Mouse (Mus musculus): Measurements from ENCODE around the gene Plxnb2. TPM values are rescaled to one million over a fixed set of nuclear protein-coding genes. Genes with fewer than 3 reads are reported as not detected.

The Plxnb2 gene
- polyA plus RNA-seq, 2 experiments: 170 to 212 TPM

GRCm38 (mm10) chr15:89149271-89150040, 31.1 kb downstream of the Plxnb2 start, which contains the start of gene Mapk11:
Gene Mapk11 (minus strand): TSS chr15:89149628.
- peak within 1 kb of the TSS; percentile 98 for H3K4me2 ChIP-seq (replicated peaks; ENCODE audit: low read depth, low read length, severe bottlenecking)
- H3K27ac ChIP-seq (replicated peaks; ENCODE audit: low read depth, low read length): 0 out of 2 replicates have a peak within 1 kb of the TSS, but pooled peaks have one; percentile 19
- TF ChIP-seq POLR2A (IDR thresholded peaks at IDR 0.05; ENCODE audit: borderline replicate concordance, extremely low read depth, insufficient read depth, insufficient read length): no peak
- peaks cover 10% of the 10 kb centered on the region for H3K36me3 ChIP-seq (ENCODE audit: control insufficient read depth, insufficient read depth, low read length)
- DNase-seq (ENCODE audit: low spot score) (no peak), ATAC-seq (ENCODE audit: low FRiP score, low read depth) (peak; percentile 64)
- H3K27me3 ChIP-seq (ENCODE audit: control insufficient read depth, insufficient read depth, low read length): peaks cover 26% of the 10 kb centered on the region
- peaks cover 24% of the 10 kb centered on the region for H3K4me1 ChIP-seq (ENCODE audit: control insufficient read depth, insufficient read depth, low read length)
- H3K4me3 ChIP-seq (replicated peaks; ENCODE audit: low read length): peak within 1 kb of the TSS; percentile 62
- no peaks in the 10 kb centered on the region for H3K9me3 ChIP-seq (ENCODE audit: control insufficient read depth, low read length)
- under 1% methylated on average over 41 of the region's 61 CpGs for WGBS
- H3K9ac ChIP-seq (ENCODE audit: low read depth, low read length, severe bottlenecking): peak within 1 kb of the TSS; percentile 56

GRCm38 (mm10) chr15:89148496-89149270, 31.9 kb downstream of the Plxnb2 start:
- Histone ChIP-seq H3K27me3 (ENCODE audit: control insufficient read depth, insufficient read depth, low read length) (peaks cover 26% of the 10 kb centered on the region), H3K4me2 (replicated peaks; ENCODE audit: low read depth, low read length, severe bottlenecking) (peak overlapping the region; percentile 98), H3K4me1 (ENCODE audit: control insufficient read depth, insufficient read depth, low read length) (peaks cover 24% of the 10 kb centered on the region), H3K9ac (ENCODE audit: low read depth, low read length, severe bottlenecking) (peak overlapping the region; percentile 56), H3K4me3 (replicated peaks; ENCODE audit: low read length) (peak overlapping the region; percentile 62), H3K27ac (replicated peaks; ENCODE audit: low read depth, low read length) (0 out of 2 replicates have a peak overlapping the region, but pooled peaks have one; percentile 19), H3K9me3 (ENCODE audit: control insufficient read depth, low read length) (no peaks in the 10 kb centered on the region), H3K36me3 (ENCODE audit: control insufficient read depth, insufficient read depth, low read length) (peaks cover 3% of the 10 kb centered on the region; the same call in 1 of the 2 replicates)
- ATAC-seq (ENCODE audit: low FRiP score, low read depth) (no peak), DNase-seq (ENCODE audit: low spot score) (no peak)
- 7% methylated on average over 24 of the region's 25 CpGs for WGBS
- TF ChIP-seq POLR2A (IDR thresholded peaks at IDR 0.05; ENCODE audit: borderline replicate concordance, extremely low read depth, insufficient read depth, insufficient read length): no peak

GRCm38 (mm10) chr15:89147895-89148294, 32.7 kb downstream of the Plxnb2 start:
- 65% methylated on average over 4 of the region's 4 CpGs for WGBS
- TF ChIP-seq POLR2A (IDR thresholded peaks at IDR 0.05; ENCODE audit: borderline replicate concordance, extremely low read depth, insufficient read depth, insufficient read length): no peak
- H3K4me3 ChIP-seq (replicated peaks; ENCODE audit: low read length): no peak overlapping the region
- H3K4me2 ChIP-seq (replicated peaks; ENCODE audit: low read depth, low read length, severe bottlenecking): peak overlapping the region; percentile 98; the same call in 1 of the 2 replicates
- no peak for DNase-seq (ENCODE audit: low spot score)
- ATAC-seq (ENCODE audit: low FRiP score, low read depth): no peak
- no peak overlapping the region for H3K27ac ChIP-seq (replicated peaks; ENCODE audit: low read depth, low read length)
- H3K27me3 ChIP-seq (ENCODE audit: control insufficient read depth, insufficient read depth, low read length): peaks cover 26% of the 10 kb centered on the region
- H3K36me3 ChIP-seq (ENCODE audit: control insufficient read depth, insufficient read depth, low read length): no peaks in the 10 kb centered on the region
- H3K9me3 ChIP-seq (ENCODE audit: control insufficient read depth, low read length): no peaks in the 10 kb centered on the region
- H3K4me1 ChIP-seq (ENCODE audit: control insufficient read depth, insufficient read depth, low read length): peaks cover 24% of the 10 kb centered on the region
- no peak overlapping the region for H3K9ac ChIP-seq (ENCODE audit: low read depth, low read length, severe bottlenecking)

DNA sequence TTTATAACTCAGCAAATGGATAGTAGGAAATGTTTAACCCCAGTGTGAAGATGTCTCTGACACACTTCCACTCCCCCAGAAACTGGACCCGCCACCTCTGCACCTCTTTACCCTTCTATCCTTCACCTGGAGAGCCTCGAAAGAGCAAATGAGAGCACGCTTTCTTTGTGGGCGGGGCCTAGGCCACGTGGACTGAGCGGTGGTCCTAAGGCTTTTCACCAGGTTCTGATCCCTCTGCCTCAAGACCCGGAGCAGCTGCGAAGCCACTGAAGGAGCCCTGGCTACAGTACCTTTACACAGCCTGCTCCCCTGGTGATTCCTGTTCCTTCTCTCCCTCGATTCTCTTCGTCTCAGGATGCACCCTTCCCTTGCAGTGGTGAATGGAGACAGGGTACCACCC, 33.1 kb downstream of the Plxnb2 start:
- Histone ChIP-seq H3K9ac (ENCODE audit: low read depth, low read length, severe bottlenecking) (no peak overlapping the region), H3K36me3 (ENCODE audit: control insufficient read depth, insufficient read depth, low read length) (no peaks in the 10 kb centered on the region), H3K27me3 (ENCODE audit: control insufficient read depth, insufficient read depth, low read length) (peaks cover 26% of the 10 kb centered on the region), H3K4me3 (replicated peaks; ENCODE audit: low read length) (no peak overlapping the region), H3K4me2 (replicated peaks; ENCODE audit: low read depth, low read length, severe bottlenecking) (peak overlapping the region; percentile 57; the same call in 1 of the 2 replicates), H3K9me3 (ENCODE audit: control insufficient read depth, low read length) (no peaks in the 10 kb centered on the region), H3K27ac (replicated peaks; ENCODE audit: low read depth, low read length) (no peak overlapping the region), H3K4me1 (ENCODE audit: control insufficient read depth, insufficient read depth, low read length) (peaks cover 24% of the 10 kb centered on the region)
- no peak for ATAC-seq (ENCODE audit: low FRiP score, low read depth)
- no peak for TF ChIP-seq POLR2A (IDR thresholded peaks at IDR 0.05; ENCODE audit: borderline replicate concordance, extremely low read depth, insufficient read depth, insufficient read length)
- 22% methylated on average over 10 of the region's 10 CpGs for WGBS
- DNase-seq (ENCODE audit: low spot score): no peak

DNA sequence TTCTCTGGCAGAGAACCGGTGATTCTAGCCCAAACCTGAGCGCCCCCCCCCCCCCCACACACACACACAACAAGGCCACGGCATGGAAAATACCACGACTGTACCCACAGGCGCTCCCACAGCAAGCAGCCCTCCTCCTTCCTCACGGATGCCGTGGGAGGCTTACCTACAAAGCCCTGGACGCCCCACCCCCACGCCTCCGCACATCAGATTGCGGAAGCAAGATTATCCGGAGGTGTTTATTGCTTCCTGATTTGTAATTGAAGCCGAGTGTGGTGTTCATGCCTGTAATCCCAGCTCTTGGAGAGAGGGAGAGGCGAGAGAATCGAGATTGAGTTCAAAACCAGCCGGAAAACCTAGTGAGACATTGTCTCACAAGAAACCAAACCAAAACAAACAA, 33.6 kb downstream of the Plxnb2 start:
- under 1% methylated on average over 15 of the region's 16 CpGs for WGBS
- Histone ChIP-seq H3K9ac (ENCODE audit: low read depth, low read length, severe bottlenecking) (0 out of 2 replicates have a peak overlapping the region, but pooled peaks have one; percentile 22), H3K4me1 (ENCODE audit: control insufficient read depth, insufficient read depth, low read length) (peaks cover 24% of the 10 kb centered on the region), H3K27me3 (ENCODE audit: control insufficient read depth, insufficient read depth, low read length) (peaks cover 26% of the 10 kb centered on the region), H3K9me3 (ENCODE audit: control insufficient read depth, low read length) (no peaks in the 10 kb centered on the region), H3K36me3 (ENCODE audit: control insufficient read depth, insufficient read depth, low read length) (no peaks in the 10 kb centered on the region), H3K4me3 (replicated peaks; ENCODE audit: low read length) (peak overlapping the region; percentile 30), H3K27ac (replicated peaks; ENCODE audit: low read depth, low read length) (no peak overlapping the region), H3K4me2 (replicated peaks; ENCODE audit: low read depth, low read length, severe bottlenecking) (peak overlapping the region; percentile 57)
- no peak for TF ChIP-seq POLR2A (IDR thresholded peaks at IDR 0.05; ENCODE audit: borderline replicate concordance, extremely low read depth, insufficient read depth, insufficient read length)
- ATAC-seq (ENCODE audit: low FRiP score, low read depth) (no peak), DNase-seq (ENCODE audit: low spot score) (no peak)
